Mouse (Mus musculus): ENCODE data around the gene Gm17387.

The Gm17387 gene

DNA sequence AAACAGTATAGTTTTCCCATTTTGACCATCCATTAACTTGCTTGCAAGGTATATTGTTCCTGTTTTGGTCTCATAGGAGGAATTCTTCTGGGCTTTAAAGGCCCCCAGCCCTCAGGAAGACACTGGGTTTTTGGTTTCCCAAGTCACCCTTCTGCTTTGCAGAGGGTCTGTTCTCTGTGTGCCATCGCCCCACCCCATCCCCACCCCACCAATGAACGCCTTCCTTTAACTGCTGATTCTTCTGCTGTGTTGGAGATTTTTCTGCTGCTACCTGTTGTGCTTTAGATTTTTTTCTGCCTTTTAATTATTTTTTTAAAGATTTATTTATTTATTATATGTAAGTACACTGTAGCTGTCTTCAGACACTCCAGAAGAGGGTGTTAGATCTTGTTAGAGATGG lies at the start of gene Gm17387:
Gene Gm17387, plus strand, starts transcription at position 301 of the 400 bp plus-strand sequence.
- no peak for DNase-seq

- no peak for DNase-seq
These were observed 47.2 kb upstream of the Gm17387 start for GRCm38 (mm10) chr7:140981704-140982103.

DNA sequence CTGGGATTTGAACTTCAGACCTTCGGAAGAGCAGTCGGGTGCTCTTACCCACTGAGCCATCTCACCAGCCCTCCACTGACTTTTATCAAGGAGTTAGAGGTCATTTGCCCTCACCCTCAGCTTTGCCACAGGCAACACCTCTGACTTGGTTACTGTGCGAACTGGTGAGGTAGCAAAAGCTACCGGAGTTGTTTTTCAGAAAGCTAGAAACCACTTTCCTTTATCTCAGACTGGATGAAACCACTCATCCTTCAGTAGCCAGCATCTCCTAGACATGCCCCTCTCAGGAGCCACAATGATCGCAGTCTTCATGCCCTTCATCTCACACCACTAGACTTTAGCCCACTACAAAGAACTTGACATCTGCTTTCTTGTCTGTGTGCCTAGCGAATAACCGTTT lies 46.0 kb upstream of the Gm17387 start:
- DNase-seq: no peak

GRCm38 (mm10) chr7:140987182-140988138 lies 41.5 kb upstream of the Gm17387 start:
- DNase-seq: no peak

DNA sequence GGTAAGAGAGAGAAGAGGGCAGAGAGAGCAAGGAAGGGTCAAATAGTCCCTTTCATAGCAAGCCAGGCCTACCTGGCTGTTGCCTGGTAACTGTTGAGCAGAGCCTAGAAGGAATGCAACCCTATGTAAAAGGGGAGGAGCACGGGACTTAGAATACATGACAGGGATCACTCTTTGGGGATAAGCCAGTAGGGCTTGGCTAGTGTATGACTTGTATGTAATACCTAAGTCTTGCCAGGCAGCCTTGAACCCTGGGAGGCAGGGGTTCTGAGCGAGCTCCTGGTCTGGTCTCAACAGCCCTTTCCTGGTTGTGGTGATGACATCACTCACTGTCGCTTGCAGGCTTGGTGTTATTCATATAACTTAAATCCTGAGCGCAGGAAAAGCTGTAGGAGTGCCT lies 39.9 kb upstream of the Gm17387 start:
- DNase-seq: no peak

GRCm38 (mm10) chr7:140990185-140990584 lies 38.7 kb upstream of the Gm17387 start:
- no peak for DNase-seq

DNA sequence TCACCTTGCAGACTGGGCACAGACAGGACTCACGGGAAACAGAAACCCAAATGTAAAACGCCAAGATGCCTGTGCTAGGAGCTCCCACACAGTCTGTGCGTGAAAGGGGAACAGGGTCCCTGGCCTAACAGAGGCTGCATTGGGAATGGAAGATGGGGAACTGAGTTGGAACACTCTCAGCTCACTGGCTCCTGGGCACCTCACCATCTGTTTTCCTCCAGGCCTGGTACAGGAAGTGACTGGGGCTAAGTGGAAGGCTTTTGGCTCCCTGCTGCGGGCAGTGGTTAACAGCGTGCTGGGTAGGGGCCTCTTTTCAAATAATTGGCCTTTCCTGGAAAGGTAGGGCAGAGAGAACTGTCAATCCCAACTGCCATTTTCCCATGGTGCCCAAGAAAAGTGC lies 38.3 kb upstream of the Gm17387 start:
- no peak for DNase-seq

DNA sequence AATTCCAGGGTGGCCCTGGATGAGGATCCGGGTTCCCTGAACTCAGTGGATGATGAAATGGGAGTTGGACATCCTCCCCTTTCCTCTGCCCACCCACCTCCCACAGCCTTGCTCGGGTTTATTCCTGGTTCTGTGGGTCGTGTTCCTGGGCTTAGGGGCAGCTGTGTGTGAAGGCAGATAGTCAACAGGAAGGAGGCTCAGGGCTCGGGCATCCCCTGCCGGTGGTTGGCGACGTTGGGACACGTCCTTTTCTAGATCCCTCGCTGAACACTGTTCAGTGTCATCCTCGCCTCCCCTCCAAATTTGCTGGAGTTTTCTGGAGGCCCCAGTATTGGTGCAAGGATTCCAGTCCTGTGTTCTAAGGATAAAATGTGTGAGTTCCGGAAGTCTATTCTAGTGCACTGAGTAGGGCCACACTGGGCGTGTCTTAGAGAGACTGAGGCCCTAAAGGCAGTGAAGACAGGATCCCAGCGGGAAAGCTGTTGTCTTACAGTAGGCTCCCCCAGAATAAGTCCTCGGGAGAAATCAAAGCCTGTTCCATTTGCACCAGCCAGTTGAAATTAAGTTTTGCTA lies 37.7 kb upstream of the Gm17387 start:
- no peak for DNase-seq

DNA sequence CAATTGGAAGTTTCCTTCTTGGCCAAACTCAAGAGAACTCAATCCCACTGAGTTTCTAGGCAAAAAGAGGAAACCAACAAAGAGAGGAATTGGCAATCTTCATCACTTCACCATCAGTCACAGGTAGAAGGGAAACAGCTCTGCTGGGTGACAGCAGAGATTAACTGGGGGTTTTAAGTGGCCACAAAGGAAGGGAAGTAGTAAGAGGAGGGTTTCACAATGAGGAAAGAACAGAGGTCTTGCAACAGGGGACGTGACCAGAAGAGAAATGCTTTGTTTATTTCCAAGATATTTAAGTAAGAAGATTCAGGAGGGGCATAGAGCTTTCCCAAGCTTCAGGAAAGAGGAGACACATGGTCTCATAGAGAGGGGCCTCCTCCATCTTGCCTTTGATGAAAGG lies 31.1 kb upstream of the Gm17387 start:
- DNase-seq: no peak

- DNase-seq: no peak
These were observed 29.9 kb upstream of the Gm17387 start for GRCm38 (mm10) chr7:140998853-140999700.

- no peak for DNase-seq
These were observed 27.8 kb upstream of the Gm17387 start for GRCm38 (mm10) chr7:141000881-141001708.

DNA sequence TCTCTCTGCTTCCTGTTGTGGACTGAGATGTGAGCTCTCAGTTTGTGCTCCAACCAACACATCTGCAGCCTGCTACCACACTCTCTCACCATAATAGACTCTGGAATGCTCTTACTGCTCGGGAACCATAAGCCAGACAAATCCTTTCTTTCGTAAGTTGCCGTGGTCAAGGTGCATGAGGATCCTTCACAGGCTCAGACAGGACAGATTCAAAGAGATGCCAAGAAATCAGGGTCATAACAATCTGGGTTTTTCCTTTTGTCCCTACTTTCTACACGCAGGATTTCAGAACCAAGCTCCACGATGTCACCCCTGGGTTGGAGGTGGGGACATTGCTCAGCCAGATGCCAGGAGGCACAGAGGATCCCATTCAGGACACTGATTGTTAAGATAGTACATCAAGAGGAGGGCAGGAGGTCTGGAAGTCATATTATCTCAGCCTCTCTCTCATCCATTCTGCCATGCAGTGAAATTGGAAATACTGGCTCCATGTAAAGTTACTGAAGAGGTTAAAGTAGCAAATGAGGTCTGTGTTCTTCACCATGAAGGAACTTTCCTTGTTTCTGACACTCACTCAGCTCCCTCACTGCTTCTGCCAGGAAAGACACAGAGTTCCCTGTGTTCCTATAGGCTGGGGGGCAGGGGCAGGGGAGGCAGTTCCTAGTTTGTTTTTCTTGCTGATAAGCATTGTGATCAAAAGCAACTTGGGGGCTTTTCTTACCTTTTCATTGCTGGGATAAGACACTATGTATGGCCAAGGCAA lies 25.5 kb upstream of the Gm17387 start:
- no peak for DNase-seq

- no peak for DNase-seq
These were observed 22.5 kb upstream of the Gm17387 start for GRCm38 (mm10) chr7:141006446-141006845.

GRCm38 (mm10) chr7:141006914-141007313 lies 22.0 kb upstream of the Gm17387 start:
- DNase-seq: no peak

GRCm38 (mm10) chr7:141008312-141008761 lies 20.6 kb upstream of the Gm17387 start:
- DNase-seq: peak in 1 of 2 experiments; percentile 32

- peak; percentile 87 to 90 for DNase-seq
These were observed 19.8 kb upstream of the Gm17387 start for GRCm38 (mm10) chr7:141008938-141009660.

- no peak for DNase-seq
These were observed 19.3 kb upstream of the Gm17387 start for GRCm38 (mm10) chr7:141009665-141010064.

GRCm38 (mm10) chr7:141010593-141010992 lies 18.3 kb upstream of the Gm17387 start, which contains the start of gene Ifitm3:
TSS of gene Ifitm3 (minus strand) at chr7:141010770.
- peak; percentile 73 to 76 for DNase-seq

DNA sequence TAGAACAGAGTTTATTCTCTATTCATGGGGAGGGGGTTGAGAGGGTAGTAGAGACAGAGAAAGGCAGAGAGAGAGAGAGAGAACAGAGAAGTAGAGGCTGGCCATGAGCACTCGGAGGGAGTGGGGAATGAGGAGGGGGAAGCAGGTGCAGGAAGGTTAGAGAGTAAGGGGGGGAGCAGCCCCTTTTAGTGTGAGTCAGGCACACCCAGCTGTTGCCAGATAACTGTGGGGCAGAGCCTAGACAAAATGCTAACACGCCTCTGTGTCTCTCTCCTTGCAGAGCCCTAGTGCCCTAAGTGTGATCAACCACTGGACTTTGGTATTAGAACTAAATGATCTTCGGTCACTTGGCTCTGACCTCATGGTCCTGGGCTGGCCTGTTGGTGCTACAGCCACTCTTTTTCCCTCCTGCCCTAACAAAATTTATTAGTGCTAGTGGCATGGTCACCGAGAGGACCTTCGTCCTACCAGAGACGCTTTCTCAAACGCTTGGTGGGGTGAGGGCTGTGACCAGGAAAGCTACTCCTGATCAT lies 17.6 kb upstream of the Gm17387 start:
- no peak for DNase-seq

Data from kidney, postnatal 25 days (tissue).